Mouse (Mus musculus): ENCODE data around the gene D630045J12Rik. TPM values are rescaled to one million over a fixed set of nuclear protein-coding genes. Genes with fewer than 3 reads are reported as not detected.

Gene D630045J12Rik
- polyA plus RNA-seq, 1 experiment from 2014 or later = 6.2 TPM

DNA sequence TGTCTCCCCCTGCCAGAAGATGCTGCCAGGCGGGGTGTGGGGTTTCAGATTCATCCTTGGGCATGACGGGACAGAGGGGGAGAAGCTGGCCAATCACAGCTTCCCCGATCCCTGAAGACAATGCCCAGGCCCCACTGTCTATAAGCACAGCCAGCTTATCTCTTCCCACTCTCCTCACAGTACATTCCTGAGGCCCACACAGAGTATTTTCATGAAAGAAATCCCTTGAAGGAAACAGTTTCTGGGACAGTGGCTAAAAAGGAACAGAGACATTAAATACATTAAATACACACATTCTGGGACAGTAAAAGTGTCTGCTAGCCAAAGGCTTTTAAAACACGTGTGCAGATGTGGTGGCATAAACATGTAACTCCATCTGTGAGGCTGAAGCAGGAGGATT lies 173.4 kb downstream of the D630045J12Rik start:
- Histone ChIP-seq H3K4me3 (ENCODE audit: low read depth, low read length) (no peak overlapping the region), H3K27ac (ENCODE audit: low read depth) (no peak overlapping the region), H3K27me3 (ENCODE audit: insufficient read depth, low read length) (no peaks in the 10 kb centered on the region), H3K4me1 (ENCODE audit: insufficient read depth) (peaks cover 7% of the 10 kb centered on the region), H3K9ac (no peak overlapping the region), H3K9me3 (ENCODE audit: low read depth, low read length) (no peaks in the 10 kb centered on the region), H3K36me3 (ENCODE audit: insufficient read depth) (no peaks in the 10 kb centered on the region), H3K4me2 (no peak overlapping the region)
- no peak for TF ChIP-seq CTCF (IDR thresholded peaks at IDR 0.05; ENCODE audit: low read depth)
- 45% methylated on average over 4 of the region's 4 CpGs for WGBS
- peak; percentile 47; the same call in 1 of the 2 replicates for ATAC-seq (ENCODE audit: insufficient read depth)
- peak; percentile 24 for DNase-seq

DNA sequence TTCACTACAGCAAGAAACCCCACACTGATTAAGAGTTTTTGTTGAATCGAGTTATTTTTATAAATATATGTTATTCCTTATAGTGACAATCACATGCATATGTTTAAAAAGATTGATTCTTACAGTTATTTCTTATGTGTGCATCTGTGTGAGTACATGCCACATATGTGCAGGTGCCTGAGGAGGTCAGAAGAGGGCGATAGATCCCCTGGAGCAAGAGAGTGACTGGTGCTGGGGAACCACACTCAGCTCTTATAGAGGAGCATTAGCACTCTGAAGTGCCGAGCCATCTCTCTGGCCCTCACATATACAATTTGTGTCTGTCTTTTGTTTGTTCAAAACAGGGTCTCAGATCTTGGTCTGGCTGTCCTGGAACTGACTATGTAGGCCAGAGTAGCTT lies 180.2 kb downstream of the D630045J12Rik start:
- no peaks in the 10 kb centered on the region for H3K9me3 ChIP-seq (ENCODE audit: low read depth, low read length)
- H3K4me2 ChIP-seq = no peak overlapping the region
- no peak overlapping the region for H3K4me3 ChIP-seq (ENCODE audit: low read depth, low read length)
- H3K27me3 ChIP-seq (ENCODE audit: insufficient read depth, low read length) = no peaks in the 10 kb centered on the region
- no peak overlapping the region for H3K9ac ChIP-seq
- H3K27ac ChIP-seq (ENCODE audit: low read depth) = no peak overlapping the region
- H3K36me3 ChIP-seq (ENCODE audit: insufficient read depth) = no peaks in the 10 kb centered on the region
- H3K4me1 ChIP-seq (ENCODE audit: insufficient read depth) = no peaks in the 10 kb centered on the region
- no peak for ATAC-seq (ENCODE audit: insufficient read depth)
- 90% methylated on average over 3 of the region's 3 CpGs for WGBS
- no peak for TF ChIP-seq CTCF (IDR thresholded peaks at IDR 0.05; ENCODE audit: low read depth)
- no peak for DNase-seq

Other genes starting within 250 kb of the D630045J12Rik start
- gene Svopl, start 207.0 kb downstream of the D630045J12Rik start, polyA plus RNA-seq (2014; fragmentation: Nextera tagmentation; extraction: Ambion mirVana) = 0.43 and 0.80 TPM in 2 replicates
- 4.4 and 5.9 TPM in 2 replicates for gene Tmem213, start 144.8 kb downstream of the D630045J12Rik start, polyA plus RNA-seq (2014; fragmentation: Nextera tagmentation; extraction: Ambion mirVana)
- 0.14 and 0.34 TPM in 2 replicates for gene Atp6v0a4, start 129.4 kb downstream of the D630045J12Rik start, polyA plus RNA-seq (2014; fragmentation: Nextera tagmentation; extraction: Ambion mirVana)
- gene Zc3hav1l, start 45.2 kb upstream of the D630045J12Rik start, polyA plus RNA-seq (2014; fragmentation: Nextera tagmentation; extraction: Ambion mirVana) = 14.2 and 14.4 TPM in 2 replicates
- gene Zc3hav1, start 100.6 kb upstream of the D630045J12Rik start, polyA plus RNA-seq (2014; fragmentation: Nextera tagmentation; extraction: Ambion mirVana) = 4.7 and 5.7 TPM in 2 replicates
- gene Ttc26, start 127.5 kb upstream of the D630045J12Rik start, polyA plus RNA-seq (2014; fragmentation: Nextera tagmentation; extraction: Ambion mirVana) = 9.0 and 9.2 TPM in 2 replicates
- gene Ubn2, start 179.9 kb upstream of the D630045J12Rik start, polyA plus RNA-seq (2014; fragmentation: Nextera tagmentation; extraction: Ambion mirVana) = 16.4 and 17.4 TPM in 2 replicates

Measured in lung, embryonic 14.5 days (tissue).